Mouse (Mus musculus): ENCODE measurements at regions not wholly inside any gene's neighbourhood (a gene's known extent, or its start where the extent isn't known, plus 50 kb on each side); places are given as distances from the start of the nearest gene placed in this dataset.

DNA sequence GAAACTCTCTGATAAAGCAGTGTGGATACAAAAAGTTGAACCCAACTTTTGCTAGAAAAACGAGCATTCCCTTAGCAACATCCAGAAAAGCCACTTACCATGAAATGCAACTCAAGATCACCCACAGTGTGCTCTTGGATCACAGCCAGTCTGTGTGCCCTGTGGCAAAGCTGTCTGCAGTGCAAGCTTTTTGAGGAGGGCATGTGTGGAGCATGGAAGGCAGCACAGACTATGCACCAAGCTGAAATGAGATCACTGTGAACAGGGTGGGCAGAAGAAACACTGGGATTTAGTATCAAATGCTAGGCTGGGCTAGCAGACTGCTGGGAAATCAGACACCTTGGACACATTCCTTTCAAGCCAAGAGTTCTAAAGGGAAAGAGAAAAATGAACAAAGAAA, 162.4 kb downstream of the Sim1 start:
- DNase-seq = no peak
- intact Hi-C loops (cut with DNase I) = no loop called here

DNA sequence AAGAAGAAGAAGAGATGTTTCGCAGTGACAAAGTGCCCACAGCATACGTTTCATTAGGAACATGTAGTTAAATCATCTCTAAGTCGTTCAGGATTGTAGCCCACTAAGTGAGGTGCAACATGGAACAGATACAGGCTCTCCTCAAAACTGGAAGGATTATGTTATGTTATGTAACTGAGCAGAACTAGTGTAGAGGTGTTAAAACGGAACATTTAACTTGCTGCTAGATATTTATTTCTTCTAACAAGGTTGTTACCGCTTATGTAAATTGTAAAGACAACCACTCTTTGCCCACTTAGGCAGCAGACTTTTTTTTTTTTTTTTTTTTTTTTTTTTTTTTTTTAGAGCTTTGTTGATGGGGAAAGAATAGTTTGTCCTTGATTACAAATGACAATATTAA, 163.8 kb downstream of the Sim1 start:
- DNase-seq = no peak
- intact Hi-C loops (cut with DNase I) = no loop called here

DNA sequence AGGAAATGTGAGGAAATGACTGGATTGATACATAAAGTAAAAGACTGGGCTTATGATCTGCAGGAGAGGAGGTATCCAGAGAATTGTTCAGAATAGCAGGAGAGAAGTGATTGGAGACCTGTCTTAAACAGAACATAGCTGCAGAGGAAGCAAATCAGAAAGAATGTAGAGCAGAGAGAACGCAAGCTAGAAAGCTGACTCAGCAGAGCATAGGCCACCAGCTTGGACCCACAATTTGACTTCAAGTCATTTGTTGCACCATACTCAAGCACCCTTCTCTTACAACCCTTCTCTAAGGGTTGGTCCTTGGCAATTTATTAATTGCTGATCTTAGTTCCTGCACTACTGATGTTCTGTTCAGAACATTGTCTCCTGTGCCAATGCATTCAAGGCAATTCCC, 207.0 kb downstream of the Sim1 start:
- DNase-seq = no peak
- intact Hi-C loops (cut with DNase I) = no loop called here

DNA sequence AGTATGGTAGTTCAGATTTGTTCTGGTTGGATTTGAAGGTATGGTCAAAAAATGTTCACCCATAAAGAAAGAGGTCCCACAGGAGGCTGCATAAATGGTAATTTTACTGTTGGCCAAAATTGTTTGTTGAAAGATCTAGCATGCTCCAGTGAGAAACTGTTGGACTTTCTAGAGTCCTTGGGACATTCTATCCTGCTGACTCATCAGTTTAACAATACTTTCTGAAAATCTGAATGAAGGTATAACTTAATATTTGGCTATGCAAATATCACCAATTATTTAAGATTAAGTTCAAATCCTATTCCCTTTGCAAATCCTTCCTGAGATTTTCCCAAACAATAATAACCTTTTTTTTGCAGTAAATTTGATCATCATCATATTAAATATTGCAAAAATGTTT, 257.3 kb downstream of the Sim1 start:
- intact Hi-C loops (cut with DNase I) = no loop called here
- DNase-seq = no peak

DNA sequence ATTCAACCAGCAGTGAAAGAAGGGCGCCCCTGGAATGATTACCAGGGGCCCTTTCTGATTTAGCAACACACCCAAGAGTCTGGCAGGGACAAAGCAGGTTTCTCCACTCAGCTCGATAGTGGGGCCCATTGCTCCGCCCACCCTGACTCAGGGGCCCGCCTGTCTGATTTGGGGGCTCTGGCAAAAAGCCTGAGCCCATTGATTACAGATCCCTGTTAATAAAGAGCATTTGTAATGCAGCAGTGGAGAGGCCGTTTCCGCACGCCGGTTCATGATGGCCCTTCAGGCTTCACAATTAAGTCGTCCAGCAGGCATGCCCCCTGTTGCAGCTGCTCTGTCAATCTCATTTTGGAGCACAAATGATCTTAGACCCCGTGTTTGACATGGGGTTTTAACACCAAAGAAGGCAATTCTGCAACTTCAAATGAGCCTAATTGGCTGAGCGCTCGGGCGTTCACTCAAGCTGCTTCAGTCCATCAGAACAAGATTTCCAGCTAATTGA, 259.0 kb downstream of the Sim1 start:
- DNase-seq = no peak
- intact Hi-C loops (cut with DNase I) = no loop called here

DNA sequence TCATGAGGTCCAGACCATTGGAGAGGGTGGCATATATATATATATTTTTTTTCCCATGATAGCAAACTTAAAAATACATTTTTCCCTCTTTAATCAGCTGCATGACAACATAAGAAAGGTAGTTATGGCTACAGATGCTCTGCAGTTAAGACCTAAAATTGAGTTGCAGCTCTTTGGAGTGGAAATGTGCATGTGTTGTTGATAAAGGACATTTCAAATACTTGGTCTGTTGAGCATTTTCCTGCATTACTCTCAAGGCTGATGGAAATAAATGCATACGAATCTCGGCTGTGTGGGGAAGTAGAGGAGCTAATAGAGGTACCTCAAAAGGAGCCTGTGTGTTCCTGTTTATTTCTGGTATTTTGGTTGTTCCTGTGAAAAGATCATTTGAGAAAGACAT, 259.5 kb downstream of the Sim1 start:
- intact Hi-C loops (cut with DNase I) = no loop called here
- no peak for DNase-seq

DNA sequence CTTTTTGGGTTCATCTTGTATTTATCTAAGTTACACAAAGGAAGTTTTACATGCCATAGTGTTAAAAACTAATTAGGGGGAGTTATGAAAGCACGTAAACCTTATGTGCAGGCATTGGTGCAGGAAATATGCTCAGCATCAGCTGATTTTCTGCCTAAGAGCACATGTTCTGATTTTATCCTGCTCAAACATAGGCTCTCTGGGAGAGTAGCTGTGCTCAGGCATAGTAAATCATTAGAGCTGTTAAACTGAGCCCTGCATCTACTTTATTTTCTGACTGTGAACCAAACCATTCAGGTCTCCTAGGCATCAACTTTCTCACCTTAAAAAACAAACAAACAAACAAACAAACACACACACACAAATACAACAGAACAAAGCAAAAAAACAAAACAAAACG, 260.2 kb downstream of the Sim1 start:
- intact Hi-C loops (cut with DNase I) = no loop called here

DNA sequence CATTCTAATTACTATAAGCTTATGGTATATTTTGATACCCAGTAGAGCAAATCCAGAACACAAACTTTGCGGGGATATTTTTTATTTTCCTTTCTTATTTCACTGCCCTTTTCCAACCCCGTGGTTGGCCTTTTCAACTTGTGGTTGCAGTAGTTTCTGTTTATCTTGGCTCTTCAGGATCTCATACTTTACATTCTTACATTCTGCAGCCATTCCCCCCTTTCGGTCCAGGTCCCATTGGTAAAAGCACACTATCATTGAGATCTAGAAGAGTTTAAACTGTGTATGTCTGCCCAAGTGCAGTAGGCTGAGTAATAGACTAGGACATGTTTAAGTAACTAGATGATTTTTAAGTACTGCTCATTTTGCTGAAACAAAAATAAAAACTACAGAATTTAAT, 279.1 kb downstream of the Sim1 start:
- DNase-seq = no peak
- intact Hi-C loops (cut with DNase I) = no loop called here

More for the DNA sequence above, 260.2 kb downstream of the Sim1 start:
- DNase-seq = no peak

DNA sequence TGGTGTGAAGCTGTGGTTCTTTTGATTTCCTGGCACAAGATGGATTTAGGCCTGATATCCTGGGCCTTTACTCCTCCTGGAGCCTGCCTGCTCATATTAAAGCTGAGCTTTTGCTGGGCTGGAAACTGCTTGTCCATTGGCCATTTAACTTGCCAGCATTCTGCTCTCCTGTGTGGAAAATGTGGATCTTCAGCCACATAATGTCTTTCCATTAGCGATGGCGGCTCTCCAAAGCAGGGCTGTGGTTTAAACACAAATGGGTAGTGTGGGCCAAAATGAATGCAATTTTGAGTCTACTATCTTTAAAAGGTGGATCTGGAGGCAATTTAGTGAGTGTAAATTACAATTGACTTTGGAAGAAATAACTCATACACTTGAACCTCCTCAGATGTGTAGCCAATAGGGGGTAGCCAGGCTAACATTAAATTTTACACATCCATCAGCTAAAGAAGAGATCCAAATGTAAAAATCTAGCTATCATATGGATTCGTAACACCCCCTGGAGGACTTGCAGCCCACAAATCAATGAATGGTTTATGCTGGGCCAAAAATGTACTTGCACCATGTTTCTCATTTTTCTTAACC, 281.5 kb downstream of the Sim1 start:
- intact Hi-C loops (cut with DNase I) = loop anchor here (2.0 kb wide), 1 partner anchor 23 kb away; no protein-coding TSS in a partner anchor
- DNase-seq = no peak

DNA sequence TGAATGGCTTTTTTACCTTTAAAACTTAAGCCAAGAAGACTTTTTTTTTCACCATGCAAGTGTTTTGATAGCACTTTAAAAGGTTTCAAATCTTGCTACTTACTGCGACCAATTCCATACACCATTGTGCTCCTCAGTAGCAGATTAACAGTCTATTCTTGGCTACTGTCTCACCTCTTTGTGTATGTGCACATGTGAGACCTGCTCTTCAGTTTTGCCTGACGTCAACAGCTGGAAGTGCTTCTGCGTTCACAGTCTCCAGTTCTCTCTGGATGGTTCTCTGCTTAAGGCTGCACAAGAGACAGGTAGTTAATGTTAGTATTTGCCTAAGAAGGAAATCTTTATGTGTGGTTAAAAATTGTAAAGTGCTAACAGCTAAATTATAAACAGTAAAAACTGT, 282.1 kb downstream of the Sim1 start:
- intact Hi-C loops (cut with DNase I) = loop anchor here (2.0 kb wide), 1 partner anchor 22 kb away; no protein-coding TSS in a partner anchor
- DNase-seq = no peak

DNA sequence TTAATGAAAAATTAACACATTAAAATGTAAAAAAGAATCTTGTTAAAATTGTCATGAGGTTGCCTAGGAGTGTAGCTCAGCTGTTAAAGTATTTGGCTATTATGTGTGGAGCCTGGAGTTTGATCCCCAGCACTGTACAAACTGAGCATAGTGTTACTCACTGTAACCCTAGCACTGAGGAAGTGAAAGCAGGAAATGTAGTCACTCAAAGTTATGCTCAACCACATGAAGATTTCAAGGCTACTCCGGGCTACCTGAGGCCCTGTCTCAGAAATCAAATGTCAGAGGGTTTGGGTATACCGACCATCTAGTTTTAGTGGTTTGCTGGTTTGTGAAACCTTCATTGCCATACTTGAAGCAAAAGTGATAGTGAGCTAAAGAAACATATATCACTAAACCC, 287.2 kb downstream of the Sim1 start:
- no peak for DNase-seq
- intact Hi-C loops (cut with DNase I) = no loop called here

DNA sequence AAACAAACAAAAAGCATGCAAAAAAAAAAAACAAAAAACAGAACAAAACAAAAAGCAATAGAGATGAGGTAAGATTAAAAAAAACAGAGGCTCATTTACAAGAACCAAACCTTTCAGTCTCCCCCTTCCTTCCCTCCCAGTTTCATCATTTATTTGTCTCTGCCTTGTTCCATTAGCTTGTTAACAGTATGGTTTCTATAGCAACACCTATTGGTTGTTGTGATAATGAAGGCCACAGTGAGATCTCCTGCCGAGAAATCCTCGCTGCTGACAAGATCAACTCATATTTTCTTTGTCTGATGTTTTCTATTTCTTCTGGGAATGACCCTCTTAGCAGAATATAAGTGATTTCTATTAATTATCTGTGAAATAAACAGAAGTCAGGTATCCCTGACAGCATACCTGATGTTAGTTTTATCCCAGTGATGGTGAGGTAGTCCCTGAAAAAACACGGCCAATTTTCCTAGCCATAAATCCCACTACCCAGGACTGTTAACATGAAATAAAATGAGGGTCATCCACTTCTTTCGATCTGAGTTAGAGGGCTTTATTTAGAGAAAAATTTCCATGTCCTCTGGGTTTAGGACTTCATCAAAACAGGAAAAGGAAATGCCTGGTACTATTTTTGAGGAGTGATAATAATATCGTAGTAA, 288.9 kb upstream of the Gm49339 start:
- DNase-seq = no peak
- intact Hi-C loops (cut with DNase I) = no loop called here

DNA sequence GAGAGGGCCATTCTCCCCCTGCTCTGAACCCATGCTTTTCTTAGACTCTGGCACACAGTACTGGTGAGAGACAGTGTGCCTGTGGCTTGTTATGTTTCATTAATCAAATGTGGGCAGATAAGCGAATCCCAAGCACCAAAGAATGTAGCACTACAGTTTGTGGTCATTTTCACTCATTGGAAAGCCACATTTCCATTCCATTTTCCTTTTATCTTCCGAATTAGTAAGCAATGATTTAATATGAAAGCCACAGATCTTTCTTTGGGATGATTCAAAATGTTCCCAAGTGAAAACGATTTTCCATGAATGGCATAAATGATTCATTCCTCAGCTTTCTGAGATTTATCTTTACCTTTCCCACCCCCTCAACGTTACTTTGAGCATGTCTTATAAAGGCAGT, 260.9 kb upstream of the Gm49339 start:
- intact Hi-C loops (cut with DNase I) = no loop called here
- DNase-seq = no peak

DNA sequence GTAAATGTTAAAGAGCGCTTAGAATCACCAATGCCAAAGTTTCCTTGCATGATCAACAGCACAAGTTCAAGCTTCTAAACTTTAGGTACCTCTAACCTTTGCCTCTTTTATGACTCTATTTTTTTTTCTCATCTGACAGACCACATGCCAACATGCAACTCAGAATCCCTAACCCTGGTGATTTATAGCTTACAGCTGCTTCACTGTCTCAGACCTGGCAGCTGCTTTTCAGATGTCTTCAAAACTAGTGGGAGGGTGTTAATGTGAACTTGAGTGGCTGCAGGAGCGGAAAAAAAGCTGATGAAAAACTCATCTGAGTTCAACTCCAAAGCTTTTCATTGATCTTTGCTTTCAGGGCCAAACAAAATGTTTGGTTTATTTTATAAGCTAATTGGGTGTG, 246.8 kb upstream of the Gm49339 start:
- intact Hi-C loops (cut with DNase I) = no loop called here
- DNase-seq = no peak

DNA sequence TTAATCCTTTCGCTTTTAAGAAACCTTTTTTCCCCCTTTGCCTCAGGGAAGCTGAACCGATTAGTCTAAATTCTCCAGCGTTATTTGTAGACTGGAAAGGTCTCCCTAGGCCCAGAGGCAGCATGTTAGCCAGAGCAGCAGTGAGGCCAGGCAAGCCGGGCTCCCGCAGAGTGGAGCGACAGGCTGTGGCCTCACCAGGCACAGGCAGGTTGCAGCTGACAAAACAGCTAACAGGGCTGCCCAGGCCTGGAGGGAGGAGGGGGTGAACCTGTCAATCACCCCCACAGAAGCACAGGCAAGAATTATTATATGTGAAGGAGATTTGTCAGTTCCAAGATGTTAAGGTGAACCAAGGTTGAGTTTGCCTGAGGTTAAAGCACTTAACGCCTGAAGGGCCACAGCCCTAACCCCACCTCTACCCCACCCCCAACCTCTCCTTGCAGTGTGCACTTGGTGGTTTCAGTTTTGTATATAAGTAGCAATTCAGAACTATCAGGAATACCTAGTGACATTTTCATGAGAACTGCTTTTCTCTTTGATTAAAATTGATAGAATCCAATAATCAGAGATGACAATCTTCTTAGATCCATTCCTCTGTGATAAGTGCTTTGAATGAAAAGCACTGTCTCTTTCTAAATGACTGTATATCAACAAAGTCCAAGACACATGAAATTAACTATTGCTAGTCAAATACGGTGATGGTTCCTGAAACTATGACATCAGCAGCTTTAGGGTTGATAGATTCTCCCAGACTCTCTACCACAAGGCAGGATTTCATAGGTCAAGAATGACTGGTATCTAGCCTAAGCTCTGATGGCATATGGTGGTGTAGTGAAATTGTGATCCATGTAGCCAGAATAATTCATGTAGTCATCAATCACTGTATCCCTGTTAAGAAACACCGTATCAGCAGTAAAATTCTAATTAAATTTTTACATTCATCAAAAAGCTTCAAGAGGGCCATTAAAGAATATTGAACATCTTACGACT, 244.5 kb upstream of the Gm49339 start:
- intact Hi-C loops (cut with DNase I) = no loop called here
- DNase-seq = no peak

DNA sequence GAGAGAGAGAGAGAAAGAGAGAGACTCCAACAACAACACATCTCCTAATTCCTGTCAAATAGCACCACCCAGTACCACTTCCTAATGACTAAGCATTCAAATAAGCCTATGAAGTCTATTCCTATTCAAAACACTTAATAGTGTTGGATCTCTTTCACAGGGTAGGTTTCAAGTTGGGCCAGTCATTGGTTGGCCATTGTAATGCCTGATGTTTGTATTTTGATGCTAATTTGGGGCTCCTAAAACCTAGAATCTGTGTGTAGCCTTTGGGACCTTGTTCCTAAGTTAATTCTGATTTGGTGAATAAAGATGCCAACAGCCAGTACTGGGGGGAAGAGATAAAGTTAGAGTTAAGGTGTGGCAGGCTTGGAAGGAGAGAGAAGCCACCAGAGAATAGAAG, 242.3 kb upstream of the Gm49339 start:
- DNase-seq = no peak
- intact Hi-C loops (cut with DNase I) = no loop called here

DNA sequence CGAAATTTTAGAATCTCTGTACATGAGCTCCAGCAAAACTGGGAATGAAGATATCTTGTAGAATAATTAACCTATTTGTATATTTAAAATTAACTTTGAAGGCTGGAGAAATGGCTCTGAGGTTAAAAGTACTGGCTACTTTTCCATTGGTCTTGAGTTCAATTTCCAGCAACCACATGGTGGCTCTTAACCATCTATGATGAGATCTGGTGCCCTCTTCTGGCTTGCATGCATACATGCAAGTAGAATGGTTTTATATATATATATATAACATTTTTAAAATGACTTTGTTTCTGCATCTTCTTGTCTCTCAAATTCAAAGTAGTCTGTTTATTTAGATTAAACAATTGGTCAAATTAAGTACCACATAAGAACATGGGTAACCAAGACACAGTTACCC, 227.0 kb upstream of the Gm49339 start:
- DNase-seq = no peak
- intact Hi-C loops (cut with DNase I) = no loop called here

DNA sequence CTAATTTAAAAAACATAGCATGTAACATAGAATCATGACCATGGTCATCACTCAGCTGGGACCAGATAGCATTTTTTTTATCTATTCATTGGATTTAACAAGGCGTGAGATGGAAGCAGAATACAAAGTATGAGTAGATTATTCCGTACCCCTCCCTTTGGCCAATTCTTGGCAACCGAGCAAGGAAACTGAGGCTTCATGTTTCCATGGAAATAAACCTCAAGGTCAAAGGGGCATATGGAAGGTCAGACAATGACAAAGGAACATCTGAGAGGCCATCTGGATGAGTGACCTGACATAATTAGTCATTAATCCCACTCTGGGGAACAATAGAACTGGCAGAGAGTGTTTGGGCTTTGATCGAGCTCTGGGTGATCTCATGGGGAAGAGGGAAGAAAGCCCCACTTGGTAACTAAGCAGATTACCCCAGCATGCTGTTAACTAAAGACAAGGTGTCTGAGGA, 222.8 kb upstream of the Gm49339 start:
- intact Hi-C loops (cut with DNase I) = no loop called here
- no peak for DNase-seq

DNA sequence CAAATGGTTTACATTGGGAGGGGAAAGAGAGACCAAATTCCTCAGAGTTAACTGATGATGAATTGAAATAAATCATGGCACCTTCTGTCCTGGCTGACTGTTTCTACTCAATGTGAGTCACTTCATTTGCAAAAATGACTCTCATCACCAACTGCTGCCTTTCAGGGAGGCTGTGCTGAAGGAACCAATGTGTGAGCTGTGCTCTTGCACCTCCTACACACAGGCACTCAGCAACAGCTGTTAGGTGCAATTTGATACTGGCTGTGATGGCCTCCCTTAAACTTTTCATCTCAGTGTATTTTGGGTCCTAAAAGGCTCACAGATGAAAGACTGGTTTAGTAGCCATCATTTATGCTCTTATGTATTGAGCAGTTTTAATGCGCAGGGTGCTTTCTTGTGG, 209.0 kb upstream of the Gm49339 start:
- intact Hi-C loops (cut with DNase I) = no loop called here
- DNase-seq = no peak

DNA sequence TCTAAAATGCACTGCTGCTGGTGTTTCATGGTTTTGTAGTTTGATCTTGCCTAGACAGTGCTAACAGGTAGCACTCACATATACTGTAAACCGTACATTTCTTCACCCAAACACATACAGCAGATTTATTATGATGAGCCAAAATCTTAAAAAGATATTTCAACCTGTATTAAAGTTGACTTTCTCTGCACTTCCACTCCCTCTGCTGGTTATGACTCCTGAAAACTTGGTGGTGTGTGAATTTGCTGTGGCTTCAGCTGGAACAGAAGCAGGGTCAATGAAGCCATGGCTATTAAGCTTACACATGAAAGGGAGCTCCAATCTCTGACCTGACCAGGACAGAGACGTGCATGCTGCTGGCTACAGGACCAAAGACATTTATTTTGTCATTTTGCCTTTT, 202.2 kb upstream of the Gm49339 start:
- no peak for DNase-seq
- intact Hi-C loops (cut with DNase I) = no loop called here

DNA sequence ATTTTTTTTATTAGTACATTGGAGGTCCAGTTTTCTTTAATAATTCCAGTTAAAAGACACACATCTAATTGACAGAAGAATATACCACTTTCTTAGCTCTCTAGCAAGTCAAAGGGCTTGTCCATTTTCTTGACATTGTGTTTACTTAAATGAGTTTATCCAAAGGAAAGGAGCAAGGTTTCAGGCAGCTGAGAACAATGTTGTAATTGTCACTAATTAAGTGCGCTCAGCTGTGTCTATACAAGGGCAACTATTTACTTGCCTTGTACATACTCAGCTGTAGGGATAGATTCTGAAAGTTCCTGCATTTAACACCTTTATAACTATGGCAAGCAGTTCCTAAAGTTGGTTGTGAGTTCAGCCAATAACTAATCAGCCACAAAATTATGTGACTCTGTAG, 198.0 kb upstream of the Gm49339 start:
- DNase-seq = no peak
- intact Hi-C loops (cut with DNase I) = no loop called here

Data from gastrocnemius, postnatal 36 days (tissue).